Mouse (Mus musculus): ENCODE measurements around the gene Coq10b.

The Coq10b gene

GRCm38 (mm10) chr1:55109066-55109766, 56.6 kb downstream of the Coq10b start:
- DNase-seq: no peak
